Mouse (Mus musculus): Measurements from ENCODE around the gene Glrb. TPM values are rescaled to one million over a fixed set of nuclear protein-coding genes. Genes with fewer than 3 reads are reported as not detected.

Gene Glrb
- polyA plus RNA-seq, 1 experiment, result not detected

- H3K9me3 ChIP-seq, result peaks cover 3% of the 10 kb centered on the region; the same call in 1 of the 2 replicates
- no peak for TF ChIP-seq FLI1 (IDR thresholded peaks at IDR 0.05; ENCODE audit: low read length)
- TF ChIP-seq GATA1 (IDR thresholded peaks at IDR 0.05; ENCODE audit: borderline replicate concordance, low read length), result no peak
- no peaks in the 10 kb centered on the region for H3K4me1 ChIP-seq
- H3K36me3 ChIP-seq (replicated peaks; ENCODE audit: low read length), result no peaks in the 10 kb centered on the region
- H3K27me3 ChIP-seq (replicated peaks), result no peaks in the 10 kb centered on the region
- H3K4me3 ChIP-seq (replicated peaks), result no peak overlapping the region
Measured at GRCm38 (mm10) chr3:80845634-80846033, 67.8 kb downstream of the Glrb start.

- H3K36me3 ChIP-seq (replicated peaks; ENCODE audit: low read length), result no peaks in the 10 kb centered on the region
- H3K4me3 ChIP-seq (replicated peaks), result no peak overlapping the region
- no peaks in the 10 kb centered on the region for H3K4me1 ChIP-seq
- no peaks in the 10 kb centered on the region for H3K27me3 ChIP-seq (replicated peaks)
- no peaks in the 10 kb centered on the region for H3K9me3 ChIP-seq
- TF ChIP-seq GATA1 (IDR thresholded peaks at IDR 0.05; ENCODE audit: borderline replicate concordance, low read length) (no peak), FLI1 (IDR thresholded peaks at IDR 0.05; ENCODE audit: low read length) (no peak)
Measured at GRCm38 (mm10) chr3:80839845-80840244, 73.6 kb downstream of the Glrb start.

DNA sequence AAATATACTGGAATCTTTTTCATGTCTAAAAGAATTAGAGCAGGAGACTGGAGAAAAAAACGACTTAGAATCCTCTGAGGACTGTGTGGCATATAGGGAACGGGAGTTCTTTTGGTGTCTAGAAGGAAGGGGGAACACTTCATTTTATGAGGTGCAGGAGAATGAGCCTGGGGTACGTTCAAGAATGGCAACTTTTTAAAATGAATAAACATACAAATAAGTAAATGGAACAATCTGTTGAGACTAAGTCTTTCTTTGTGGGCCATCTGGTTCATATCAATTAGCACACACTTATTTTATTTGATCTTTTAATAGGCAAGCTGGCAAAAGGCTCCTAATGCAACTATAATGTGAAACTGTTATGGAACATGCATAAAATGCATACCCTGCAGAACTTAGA, 75.9 kb downstream of the Glrb start:
- no peaks in the 10 kb centered on the region for H3K9me3 ChIP-seq
- TF ChIP-seq FLI1 (IDR thresholded peaks at IDR 0.05; ENCODE audit: low read length), result no peak
- TF ChIP-seq GATA1 (IDR thresholded peaks at IDR 0.05; ENCODE audit: borderline replicate concordance, low read length), result no peak
- H3K4me1 ChIP-seq, result no peaks in the 10 kb centered on the region
- no peaks in the 10 kb centered on the region for H3K36me3 ChIP-seq (replicated peaks; ENCODE audit: low read length)
- H3K4me3 ChIP-seq (replicated peaks), result no peak overlapping the region
- H3K27me3 ChIP-seq (replicated peaks), result no peaks in the 10 kb centered on the region

DNA sequence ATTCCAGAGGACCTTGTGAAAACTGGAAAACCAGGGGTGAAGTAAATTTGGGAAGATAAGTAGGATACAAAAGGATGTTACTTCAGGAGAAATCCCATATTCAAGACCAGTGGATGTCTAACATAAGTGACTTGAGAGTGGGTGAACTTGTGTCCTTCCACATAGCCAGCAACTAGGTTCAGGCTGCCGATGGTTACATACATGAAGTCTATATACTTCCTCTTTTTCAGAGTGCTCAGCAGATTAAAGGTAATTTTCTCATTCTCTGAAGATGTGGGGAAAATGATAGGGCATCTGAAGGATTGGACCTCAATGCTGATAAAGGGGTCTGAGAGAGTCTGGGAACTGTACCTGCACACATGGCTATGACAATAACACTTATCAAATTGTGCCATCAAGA, 89.5 kb downstream of the Glrb start:
- no peaks in the 10 kb centered on the region for H3K27me3 ChIP-seq (replicated peaks)
- H3K4me3 ChIP-seq (replicated peaks), result no peak overlapping the region
- H3K9me3 ChIP-seq, result no peaks in the 10 kb centered on the region
- no peaks in the 10 kb centered on the region for H3K36me3 ChIP-seq (replicated peaks; ENCODE audit: low read length)
- no peak for TF ChIP-seq GATA1 (IDR thresholded peaks at IDR 0.05; ENCODE audit: borderline replicate concordance, low read length)
- TF ChIP-seq FLI1 (IDR thresholded peaks at IDR 0.05; ENCODE audit: low read length), result no peak
- no peaks in the 10 kb centered on the region for H3K4me1 ChIP-seq

- Histone ChIP-seq H3K27me3 (replicated peaks) (no peaks in the 10 kb centered on the region), H3K4me3 (replicated peaks) (no peak overlapping the region), H3K4me1 (no peaks in the 10 kb centered on the region), H3K36me3 (replicated peaks; ENCODE audit: low read length) (no peaks in the 10 kb centered on the region), H3K9me3 (no peaks in the 10 kb centered on the region)
- TF ChIP-seq FLI1 (IDR thresholded peaks at IDR 0.05; ENCODE audit: low read length) (no peak), GATA1 (IDR thresholded peaks at IDR 0.05; ENCODE audit: borderline replicate concordance, low read length) (no peak)
Measured at GRCm38 (mm10) chr3:80818619-80819018, 94.8 kb downstream of the Glrb start.

GRCm38 (mm10) chr3:80813734-80814133, 99.7 kb downstream of the Glrb start:
- Histone ChIP-seq H3K27me3 (replicated peaks) (no peaks in the 10 kb centered on the region), H3K9me3 (no peaks in the 10 kb centered on the region), H3K36me3 (replicated peaks; ENCODE audit: low read length) (no peaks in the 10 kb centered on the region), H3K4me3 (replicated peaks) (no peak overlapping the region), H3K4me1 (no peaks in the 10 kb centered on the region)
- TF ChIP-seq GATA1 (IDR thresholded peaks at IDR 0.05; ENCODE audit: borderline replicate concordance, low read length) (no peak), FLI1 (IDR thresholded peaks at IDR 0.05; ENCODE audit: low read length) (no peak)

- Histone ChIP-seq H3K36me3 (replicated peaks; ENCODE audit: low read length) (no peaks in the 10 kb centered on the region), H3K9me3 (no peaks in the 10 kb centered on the region), H3K27me3 (replicated peaks) (no peaks in the 10 kb centered on the region), H3K4me1 (no peaks in the 10 kb centered on the region), H3K4me3 (replicated peaks) (no peak overlapping the region)
- TF ChIP-seq GATA1 (IDR thresholded peaks at IDR 0.05; ENCODE audit: borderline replicate concordance, low read length) (no peak), FLI1 (IDR thresholded peaks at IDR 0.05; ENCODE audit: low read length) (no peak)
Measured at GRCm38 (mm10) chr3:80812237-80812636, 101.2 kb downstream of the Glrb start.

- H3K9me3 ChIP-seq, result 0 out of 2 replicates have a peak, but pooled peaks cover 6% of the 10 kb centered on the region
- TF ChIP-seq GATA1 (IDR thresholded peaks at IDR 0.05; ENCODE audit: borderline replicate concordance, low read length) (no peak), FLI1 (IDR thresholded peaks at IDR 0.05; ENCODE audit: low read length) (no peak)
- peaks cover 15% of the 10 kb centered on the region for H3K4me1 ChIP-seq
- no peak overlapping the region for H3K4me3 ChIP-seq (replicated peaks)
- peaks cover 27% of the 10 kb centered on the region for H3K27me3 ChIP-seq (replicated peaks)
- H3K36me3 ChIP-seq (replicated peaks; ENCODE audit: low read length), result no peaks in the 10 kb centered on the region
Measured at GRCm38 (mm10) chr3:80805327-80805726, 108.1 kb downstream of the Glrb start.

- no peaks in the 10 kb centered on the region for H3K36me3 ChIP-seq (replicated peaks; ENCODE audit: low read length)
- 0 out of 2 replicates have a peak, but pooled peaks cover 6% of the 10 kb centered on the region for H3K9me3 ChIP-seq
- TF ChIP-seq GATA1 (IDR thresholded peaks at IDR 0.05; ENCODE audit: borderline replicate concordance, low read length) (no peak), FLI1 (IDR thresholded peaks at IDR 0.05; ENCODE audit: low read length) (no peak)
- peaks cover 29% of the 10 kb centered on the region for H3K27me3 ChIP-seq (replicated peaks)
- peaks cover 18% of the 10 kb centered on the region for H3K4me1 ChIP-seq
- no peak overlapping the region for H3K4me3 ChIP-seq (replicated peaks)
Measured at GRCm38 (mm10) chr3:80803811-80804210, 109.6 kb downstream of the Glrb start.

- H3K36me3 ChIP-seq (replicated peaks; ENCODE audit: low read length), result no peaks in the 10 kb centered on the region
- no peak overlapping the region for H3K4me3 ChIP-seq (replicated peaks)
- TF ChIP-seq GATA1 (IDR thresholded peaks at IDR 0.05; ENCODE audit: borderline replicate concordance, low read length) (no peak), FLI1 (IDR thresholded peaks at IDR 0.05; ENCODE audit: low read length) (no peak)
- 0 out of 2 replicates have a peak, but pooled peaks cover 6% of the 10 kb centered on the region for H3K9me3 ChIP-seq
- peaks cover 29% of the 10 kb centered on the region for H3K27me3 ChIP-seq (replicated peaks)
- H3K4me1 ChIP-seq, result peaks cover 18% of the 10 kb centered on the region
Measured at GRCm38 (mm10) chr3:80803211-80803610, 110.2 kb downstream of the Glrb start.

All from megakaryocyte, embryonic 14.5 days (primary cell).